ENCODE assay signal across 13 mouse cellular contexts in the genomic region with DNA sequence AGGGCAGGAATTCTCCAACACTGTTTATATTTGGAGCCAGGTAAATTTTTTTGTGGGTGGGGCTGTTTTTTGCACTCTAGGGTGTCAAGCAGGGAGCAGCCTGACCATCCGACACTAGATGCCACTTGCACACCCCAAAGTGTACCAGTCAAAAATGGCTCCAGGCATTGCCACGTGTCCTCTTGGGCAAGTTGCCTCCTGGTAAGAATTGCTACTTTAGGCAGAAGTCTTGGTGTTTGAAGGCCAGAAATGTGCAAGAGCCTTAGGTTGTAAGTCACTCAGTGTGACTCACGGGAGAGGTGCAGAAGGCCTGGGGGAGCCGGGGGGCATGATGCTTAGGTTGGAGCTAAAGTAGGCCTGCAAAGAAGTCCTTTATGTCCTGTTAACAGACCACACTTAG.
"Had no signal": no experiment of that assay in that cellular context is flagged by ENCODE, and none has a peak within 500 bp of the region (broad histone marks: within the 10 kb centered on the region; RNA-seq: fewer than 3 reads in every experiment).

No protein-coding gene starts in this region.

- H3K27ac ChIP-seq: layer of hippocampus, adult 2 months; liver, embryonic 12.5 days; lung, embryonic 15.5 days; macrophage; midbrain, embryonic 15.5 days; neural tube, embryonic 12.5 days had no signal

- ATAC-seq: liver, embryonic 12.5 days had no signal

- H3K9ac ChIP-seq: liver, embryonic 12.5 days; lung, embryonic 15.5 days; midbrain, embryonic 15.5 days; neural tube, embryonic 12.5 days had no signal

- H3K4me2 ChIP-seq: lung, embryonic 15.5 days; midbrain, embryonic 11.5 days; midbrain, embryonic 15.5 days; neural tube, embryonic 12.5 days had no signal

- H3K27me3 ChIP-seq: liver, embryonic 12.5 days; lung, embryonic 15.5 days; megakaryocyte, embryonic 14.5 days; midbrain, embryonic 15.5 days; neural tube, embryonic 12.5 days had no signal

- H3K9me3 ChIP-seq: liver, embryonic 12.5 days; lung, embryonic 15.5 days; megakaryocyte, embryonic 14.5 days; midbrain, embryonic 15.5 days; neural tube, embryonic 12.5 days had no signal

- DNase-seq: kidney, postnatal 10 days; kidney, postnatal 4 days; lung, postnatal 14 days; spleen, adult 18-20 months; thymus, postnatal 36 days had no signal

- H3K4me3 ChIP-seq: layer of hippocampus, adult 2 months; liver, embryonic 12.5 days; lung, embryonic 15.5 days; megakaryocyte, embryonic 14.5 days; midbrain, embryonic 15.5 days; neural tube, embryonic 12.5 days had no signal
